Mouse (Mus musculus): ENCODE measurements around the gene Stat5a. TPM values are rescaled to one million over a fixed set of nuclear protein-coding genes. Genes with fewer than 3 reads are reported as not detected.

Stat5a gene
- polyA plus RNA-seq, 1 experiment from 2014 or later: 1.6 TPM

- Histone ChIP-seq H3K27me3 (no peaks in the 10 kb centered on the region), H3K4me3 (no peak overlapping the region), H3K9ac (no peak overlapping the region), H3K4me2 (no peak overlapping the region), H3K36me3 (no peaks in the 10 kb centered on the region), H3K4me1 (replicated peaks) (0 out of 2 replicates have a peak, but pooled peaks cover 2% of the 10 kb centered on the region), H3K9me3 (no peaks in the 10 kb centered on the region), H3K27ac (replicated peaks) (no peak overlapping the region)
- WGBS: 68% methylated on average over 12 of the region's 12 CpGs
- ATAC-seq (ENCODE audit: low read depth): no peak
Observed at GRCm38 (mm10) chr11:100840866-100841265, 18.3 kb upstream of the Stat5a start.

GRCm38 (mm10) chr11:100842025-100842424 lies 17.1 kb upstream of the Stat5a start:
- Histone ChIP-seq H3K36me3 (no peaks in the 10 kb centered on the region), H3K27ac (replicated peaks) (no peak overlapping the region), H3K4me2 (no peak overlapping the region), H3K9ac (no peak overlapping the region), H3K27me3 (no peaks in the 10 kb centered on the region), H3K4me1 (replicated peaks) (0 out of 2 replicates have a peak, but pooled peaks cover 2% of the 10 kb centered on the region), H3K9me3 (no peaks in the 10 kb centered on the region), H3K4me3 (no peak overlapping the region)
- ATAC-seq (ENCODE audit: low read depth): no peak
- 82% methylated on average over 7 of the region's 7 CpGs for WGBS

GRCm38 (mm10) chr11:100843070-100843669 lies 16.0 kb upstream of the Stat5a start:
- Histone ChIP-seq H3K4me2 (no peak overlapping the region), H3K9ac (no peak overlapping the region), H3K27ac (replicated peaks) (no peak overlapping the region), H3K36me3 (no peaks in the 10 kb centered on the region), H3K4me1 (replicated peaks) (0 out of 2 replicates have a peak, but pooled peaks cover 6% of the 10 kb centered on the region), H3K9me3 (no peaks in the 10 kb centered on the region), H3K4me3 (no peak overlapping the region), H3K27me3 (no peaks in the 10 kb centered on the region)
- ATAC-seq (ENCODE audit: low read depth): no peak
- 95% methylated on average over 8 of the region's 8 CpGs for WGBS

- H3K36me3 ChIP-seq: no peaks in the 10 kb centered on the region
- no peaks in the 10 kb centered on the region for H3K9me3 ChIP-seq
- H3K4me3 ChIP-seq: no peak overlapping the region
- H3K4me1 ChIP-seq (replicated peaks): peaks cover 14% of the 10 kb centered on the region
- H3K27me3 ChIP-seq: no peaks in the 10 kb centered on the region
- H3K9ac ChIP-seq: no peak overlapping the region
- ATAC-seq (ENCODE audit: low read depth): no peak
- H3K4me2 ChIP-seq: no peak overlapping the region
- H3K27ac ChIP-seq (replicated peaks): no peak overlapping the region
- WGBS: 90% methylated on average over 4 of the region's 4 CpGs
Observed at GRCm38 (mm10) chr11:100844121-100844520, 15.0 kb upstream of the Stat5a start.

- Histone ChIP-seq H3K4me3 (no peak overlapping the region), H3K4me2 (no peak overlapping the region), H3K9me3 (no peaks in the 10 kb centered on the region), H3K9ac (no peak overlapping the region), H3K27me3 (no peaks in the 10 kb centered on the region), H3K36me3 (no peaks in the 10 kb centered on the region), H3K27ac (replicated peaks) (no peak overlapping the region), H3K4me1 (replicated peaks) (peaks cover 23% of the 10 kb centered on the region)
- 88% methylated on average over 6 of the region's 6 CpGs for WGBS
- no peak for ATAC-seq (ENCODE audit: low read depth)
Observed at GRCm38 (mm10) chr11:100845793-100846192, 13.4 kb upstream of the Stat5a start.

GRCm38 (mm10) chr11:100847572-100847971 lies 11.6 kb upstream of the Stat5a start:
- H3K9ac ChIP-seq: no peak overlapping the region
- H3K27ac ChIP-seq (replicated peaks): no peak overlapping the region
- WGBS: 94% methylated on average over 4 of the region's 4 CpGs
- H3K4me1 ChIP-seq (replicated peaks): peaks cover 28% of the 10 kb centered on the region
- no peak overlapping the region for H3K4me2 ChIP-seq
- H3K4me3 ChIP-seq: no peak overlapping the region
- no peak for ATAC-seq (ENCODE audit: low read depth)
- H3K36me3 ChIP-seq: no peaks in the 10 kb centered on the region
- H3K9me3 ChIP-seq: no peaks in the 10 kb centered on the region
- peaks cover 2% of the 10 kb centered on the region; the same call in 1 of the 2 replicates for H3K27me3 ChIP-seq

GRCm38 (mm10) chr11:100848080-100848479 lies 11.1 kb upstream of the Stat5a start:
- H3K27me3 ChIP-seq: peaks cover 7% of the 10 kb centered on the region
- H3K4me2 ChIP-seq: no peak overlapping the region
- peaks cover 28% of the 10 kb centered on the region for H3K4me1 ChIP-seq (replicated peaks)
- no peaks in the 10 kb centered on the region for H3K9me3 ChIP-seq
- no peak overlapping the region for H3K9ac ChIP-seq
- ATAC-seq (ENCODE audit: low read depth): no peak
- no peaks in the 10 kb centered on the region for H3K36me3 ChIP-seq
- no peak overlapping the region for H3K4me3 ChIP-seq
- H3K27ac ChIP-seq (replicated peaks): no peak overlapping the region
- 77% methylated on average over 4 of the region's 4 CpGs for WGBS

GRCm38 (mm10) chr11:100848789-100849379 lies 10.3 kb upstream of the Stat5a start:
- peaks cover 28% of the 10 kb centered on the region for H3K4me1 ChIP-seq (replicated peaks)
- H3K27ac ChIP-seq (replicated peaks): no peak overlapping the region
- H3K9me3 ChIP-seq: no peaks in the 10 kb centered on the region
- H3K4me3 ChIP-seq: peak overlapping the region; percentile 93
- H3K36me3 ChIP-seq: no peaks in the 10 kb centered on the region
- 75% methylated on average over 6 of the region's 6 CpGs for WGBS
- ATAC-seq (ENCODE audit: low read depth): no peak
- H3K9ac ChIP-seq: peak overlapping the region; percentile 96
- H3K27me3 ChIP-seq: peaks cover 11% of the 10 kb centered on the region
- peak overlapping the region; percentile 87 for H3K4me2 ChIP-seq

- H3K4me1 ChIP-seq (replicated peaks): peaks cover 28% of the 10 kb centered on the region
- H3K9ac ChIP-seq: peak overlapping the region; percentile 96
- H3K4me3 ChIP-seq: peak overlapping the region; percentile 93
- H3K4me2 ChIP-seq: peak overlapping the region; percentile 87
- peak overlapping the region; percentile 88 for H3K27ac ChIP-seq (replicated peaks)
- H3K36me3 ChIP-seq: no peaks in the 10 kb centered on the region
- peaks cover 17% of the 10 kb centered on the region for H3K27me3 ChIP-seq
- H3K9me3 ChIP-seq: no peaks in the 10 kb centered on the region
- WGBS: 5% methylated on average over 13 of the region's 13 CpGs
- ATAC-seq (ENCODE audit: low read depth): 0 out of 2 replicates have a peak, but pooled peaks have one; percentile 12
Observed at GRCm38 (mm10) chr11:100849456-100850037, 9.6 kb upstream of the Stat5a start.

- Histone ChIP-seq H3K4me2 (peak within 1 kb of the TSS; percentile 87), H3K9ac (peak within 1 kb of the TSS; percentile 96), H3K27me3 (peaks cover 21% of the 10 kb centered on the region), H3K4me1 (replicated peaks) (peaks cover 28% of the 10 kb centered on the region), H3K27ac (replicated peaks) (peak within 1 kb of the TSS; percentile 88), H3K9me3 (no peaks in the 10 kb centered on the region), H3K4me3 (peak within 1 kb of the TSS; percentile 93), H3K36me3 (no peaks in the 10 kb centered on the region)
- peak; percentile 82 for ATAC-seq (ENCODE audit: low read depth)
- WGBS: under 1% methylated on average over 73 of the region's 104 CpGs
Observed at GRCm38 (mm10) chr11:100850038-100850777, 8.9 kb upstream of the Stat5a start, which contains the start of gene Stat5b. Gene Stat5b (minus strand): TSS chr11:100850724.

GRCm38 (mm10) chr11:100850778-100851528 lies 8.2 kb upstream of the Stat5a start:
- H3K27me3 ChIP-seq: peaks cover 28% of the 10 kb centered on the region
- WGBS: under 1% methylated on average over 33 of the region's 33 CpGs
- peak overlapping the region; percentile 93 for H3K4me3 ChIP-seq
- peak; percentile 36 for ATAC-seq (ENCODE audit: low read depth)
- peak overlapping the region; percentile 87 for H3K4me2 ChIP-seq
- H3K9me3 ChIP-seq: no peaks in the 10 kb centered on the region
- H3K9ac ChIP-seq: peak overlapping the region; percentile 96
- H3K27ac ChIP-seq (replicated peaks): peak overlapping the region; percentile 88
- no peaks in the 10 kb centered on the region for H3K36me3 ChIP-seq
- peaks cover 28% of the 10 kb centered on the region for H3K4me1 ChIP-seq (replicated peaks)
